Mouse (Mus musculus) thymus, adult 2 months (tissue): ENCODE measurements around the gene Fkbp9.

Experiments used
- CTCF ChIP-seq: fragments of 200-500 bp; IDR thresholded peaks from 2 replicates; pipeline ENCODE4 v1.5.1; 2012; ENCODE audit warnings: mild to moderate bottlenecking, control low read depth, low read length, moderate library complexity, borderline replicate concordance; ENCODE audit not compliant: control insufficient read depth, poor library complexity, insufficient read depth; ENCODE audit errors: extremely low read depth
- POLR2A ChIP-seq: fragments of 200-500 bp; IDR thresholded peaks from 2 replicates; pipeline ENCODE4 v1.6.1; 2012; ENCODE audit warnings: mild to moderate bottlenecking, low read length, control low read depth, moderate library complexity; ENCODE audit not compliant: control insufficient read depth, poor library complexity, insufficient read depth; ENCODE audit errors: extremely low read depth

GRCm38 (mm10) chr6:56848974-56849373, 17.1 kb downstream of the Fkbp9 start:
- TF ChIP-seq POLR2A (no peak), CTCF (no peak)
